Mouse (Mus musculus) MEL (cell line): ENCODE data around the gene Tnfsfm13. TPM values are rescaled to one million over a fixed set of nuclear protein-coding genes. Genes with fewer than 3 reads are reported as not detected.

Source experiments
- DNase-seq: peaks from one replicate; pipeline ENCODE4 v3.0.0; 2011; ENCODE audit warnings: low read depth, low spot score
- H3K27ac ChIP-seq: 2 replicates; pipeline ENCODE4 v1.5.1; 2012; ENCODE audit warnings: low read depth, mild to moderate bottlenecking, control low read depth, low read length, moderate library complexity; ENCODE audit not compliant: control insufficient read depth
- H3K27me3 ChIP-seq, 2 experiments: fragments of 150-350 bp in 1 of 2; sonication (generic) in 1 of 2; 2 replicates each; pipeline ENCODE4 v1.6.1; 2012; ENCODE audit warnings: low read length in 2 of 2, mild to moderate bottlenecking in 2 of 2, improper control_type of control experiment in 1 of 2, moderate library complexity in 1 of 2; ENCODE audit not compliant: insufficient read depth in 2 of 2, control insufficient read depth in 1 of 2
- H3K36me3 ChIP-seq, 2 experiments: 2 replicates each; pipeline ENCODE4 v1.6.1; 2012 to 2014; ENCODE audit warnings: low read length in 2 of 2, improper control_type of control experiment in 1 of 2, inconsistent platforms in 1 of 2, mild to moderate bottlenecking in 1 of 2; ENCODE audit not compliant: insufficient read depth in 2 of 2, control insufficient read depth in 1 of 2
- H3K4me1 ChIP-seq, 2 experiments: fragments of 150-350 bp in 1 of 2; sonication (generic) in 1 of 2; 2 replicates each; pipeline ENCODE4 v1.6.1; 2012; ENCODE audit warnings: low read length in 2 of 2, improper control_type of control experiment in 1 of 2, mild to moderate bottlenecking in 1 of 2; ENCODE audit not compliant: insufficient read depth in 2 of 2, control insufficient read depth in 1 of 2
- H3K4me3 ChIP-seq, 2 experiments: fragments of 150-350 bp in 1 of 2; sonication (generic) in 1 of 2; 2 replicates each; pipeline ENCODE4 v1.5.1; 2012; ENCODE audit warnings: low read depth in 2 of 2, low read length in 2 of 2, mild to moderate bottlenecking in 2 of 2, moderate library complexity in 2 of 2, control low read depth in 1 of 2, improper control_type of control experiment in 1 of 2; ENCODE audit not compliant: control insufficient read depth in 1 of 2, insufficient read depth in 1 of 2
- H3K79me2 ChIP-seq: 2 replicates; pipeline ENCODE4 v1.6.1; 2012; ENCODE audit warnings: mild to moderate bottlenecking, low read length, moderate library complexity; ENCODE audit not compliant: control insufficient read depth, poor library complexity, insufficient read depth
- H3K9ac ChIP-seq: 2 replicates; pipeline ENCODE4 v1.6.1; 2012; ENCODE audit warnings: low read depth, mild to moderate bottlenecking, control low read depth, low read length, moderate library complexity; ENCODE audit not compliant: control insufficient read depth, poor library complexity, severe bottlenecking
- H3K9me3 ChIP-seq: fragments of 150-350 bp; sonication (generic); replicated peaks from 2 replicates; pipeline ENCODE4 v1.6.1; 2012; ENCODE audit warnings: mild to moderate bottlenecking, low read length, improper control_type of control experiment, moderate library complexity; ENCODE audit not compliant: insufficient read depth
- CHD1 ChIP-seq: IDR thresholded peaks from 2 replicates; pipeline ENCODE4 v1.6.1; 2012; ENCODE audit warnings: low read depth, mild to moderate bottlenecking, inconsistent platforms, low read length, improper control_type of control experiment
- CTCF ChIP-seq, 3 experiments: IDR thresholded peaks in 2 of 3; conservative IDR thresholded peaks in 1 of 3; 2 replicates each; pipeline ENCODE4 v1.5.1; 2011 to 2012; ENCODE audit warnings: low read length in 3 of 3, low read depth in 2 of 3, mild to moderate bottlenecking in 2 of 3, improper control_type of control experiment in 1 of 3, inconsistent platforms in 1 of 3, mixed read lengths in 1 of 3, moderate library complexity in 1 of 3; ENCODE audit not compliant: control insufficient read depth in 1 of 3, insufficient read depth in 1 of 3, poor library complexity in 1 of 3, severe bottlenecking in 1 of 3
- E2F4 ChIP-seq: IDR thresholded peaks from 2 replicates; pipeline ENCODE4 v1.6.1; 2011; ENCODE audit warnings: low read depth, low read length, improper control_type of control experiment, borderline replicate concordance
- EP300 ChIP-seq, 2 experiments: IDR thresholded peaks; 2 replicates each; pipeline ENCODE4 v1.6.1; 2011; ENCODE audit warnings: improper control_type of control experiment in 2 of 2, low read length in 2 of 2, low read depth in 1 of 2, mild to moderate bottlenecking in 1 of 2
- GATA1 ChIP-seq: IDR thresholded peaks from 2 replicates; pipeline ENCODE4 v1.6.1; 2011; ENCODE audit warnings: low read depth, low read length, improper control_type of control experiment
- MAX ChIP-seq: IDR thresholded peaks from 2 replicates; pipeline ENCODE4 v1.6.1; 2011; ENCODE audit warnings: low read length, improper control_type of control experiment
- MAZ ChIP-seq: IDR thresholded peaks from 2 replicates; pipeline ENCODE4 v1.6.1; 2012; ENCODE audit warnings: low read depth, mild to moderate bottlenecking, inconsistent platforms, low read length, improper control_type of control experiment
- MXI1 ChIP-seq: IDR thresholded peaks from 2 replicates; pipeline ENCODE4 v1.6.1; 2011; ENCODE audit warnings: mild to moderate bottlenecking, low read depth, low read length, improper control_type of control experiment
- MYC ChIP-seq: IDR thresholded peaks from 2 replicates; pipeline ENCODE4 v1.6.1; 2011; ENCODE audit warnings: low read depth, mild to moderate bottlenecking, low read length, improper control_type of control experiment, moderate library complexity
- NRF1 ChIP-seq: IDR thresholded peaks from 2 replicates; pipeline ENCODE4 v1.6.1; 2014; ENCODE audit warnings: low read depth, mild to moderate bottlenecking, inconsistent platforms, low read length, improper control_type of control experiment, moderate library complexity; ENCODE audit not compliant: poor library complexity, insufficient read depth, severe bottlenecking
- POLR2A ChIP-seq, 2 experiments: IDR thresholded peaks; 2 replicates each; pipeline ENCODE4 v1.6.1; 2011 to 2012; ENCODE audit warnings: low read length in 2 of 2, mild to moderate bottlenecking in 2 of 2, control low read depth in 1 of 2, improper control_type of control experiment in 1 of 2, low read depth in 1 of 2, moderate library complexity in 1 of 2; ENCODE audit not compliant: control insufficient read depth in 1 of 2, insufficient read depth in 1 of 2, poor library complexity in 1 of 2
- POLR2AphosphoS2 ChIP-seq: IDR thresholded peaks from 2 replicates; pipeline ENCODE4 v1.6.1; 2011; ENCODE audit warnings: low read length, improper control_type of control experiment
- POLR2AphosphoS5 ChIP-seq: IDR thresholded peaks from 2 replicates; pipeline ENCODE4 v1.6.1; 2012; ENCODE audit warnings: low read depth, borderline replicate concordance, mild to moderate bottlenecking, inconsistent platforms, low read length, moderate library complexity, mixed read lengths
- RAD21 ChIP-seq: IDR thresholded peaks from 2 replicates; pipeline ENCODE4 v1.6.1; 2011; ENCODE audit warnings: mild to moderate bottlenecking, low read depth, low read length, improper control_type of control experiment
- RCOR1 ChIP-seq: IDR thresholded peaks from 2 replicates; pipeline ENCODE4 v1.6.1; 2012; ENCODE audit warnings: low read depth, mild to moderate bottlenecking, inconsistent platforms, low read length, improper control_type of control experiment
- SIN3A ChIP-seq: IDR thresholded peaks from 2 replicates; pipeline ENCODE4 v1.6.1; 2012; ENCODE audit warnings: low read length, improper control_type of control experiment, inconsistent platforms
- TBP ChIP-seq: IDR thresholded peaks from 2 replicates; pipeline ENCODE4 v1.8.0; 2011; ENCODE audit warnings: low read depth, low read length, improper control_type of control experiment
- UBTF ChIP-seq: IDR thresholded peaks from 2 replicates; pipeline ENCODE4 v1.6.1; 2012; ENCODE audit warnings: low read depth, mild to moderate bottlenecking, inconsistent platforms, low read length, improper control_type of control experiment, moderate library complexity, borderline replicate concordance; ENCODE audit not compliant: insufficient read depth
- USF1 ChIP-seq: IDR thresholded peaks from 2 replicates; pipeline ENCODE4 v1.6.1; 2014; ENCODE audit warnings: low read depth, mild to moderate bottlenecking, inconsistent platforms, low read length, improper control_type of control experiment, moderate library complexity
- USF2 ChIP-seq, 2 experiments: IDR thresholded peaks; 2 replicates each; pipeline ENCODE4 v1.6.1; 2011 to 2012; ENCODE audit warnings: improper control_type of control experiment in 2 of 2, low read length in 2 of 2, borderline replicate concordance in 1 of 2, inconsistent platforms in 1 of 2, low read depth in 1 of 2, mild to moderate bottlenecking in 1 of 2; ENCODE audit not compliant: insufficient read depth in 1 of 2
- ZKSCAN1 ChIP-seq: IDR thresholded peaks from 2 replicates; pipeline ENCODE4 v1.6.1; 2012; ENCODE audit warnings: low read depth, mild to moderate bottlenecking, inconsistent platforms, low read length, improper control_type of control experiment, moderate library complexity
- ZMIZ1 ChIP-seq: IDR thresholded peaks from 2 replicates; pipeline ENCODE4 v1.6.1; 2012; ENCODE audit warnings: low read depth, mild to moderate bottlenecking, inconsistent platforms, low read length, improper control_type of control experiment, moderate library complexity
- polyA plus RNA-seq, 2 experiments: library from polyadenylated mRNA; stranded (reverse) in 1 of 2; unstranded in 1 of 2; fragments of >175 nt in 1 of 2; fragments of >200 nt in 1 of 2; gene quantifications; 2 replicates each; pipeline versions ENCODE4 v1.2.1 to v1.2.4; 2012; ENCODE audit warnings: low replicate concordance in 2 of 2, low read depth in 1 of 2; ENCODE audit not compliant: insufficient read length in 2 of 2, insufficient read depth in 1 of 2, missing spikeins in 1 of 2
- total RNA-seq: library from RNA; depleted of rRNA; stranded (reverse); fragments of 300-350 nt; gene quantifications from 2 replicates; pipeline ENCODE4 v1.2.3, GENCODE M21; 2012

Tnfsfm13 gene
- total and polyA plus RNA-seq, 3 experiments, result not detected

DNA sequence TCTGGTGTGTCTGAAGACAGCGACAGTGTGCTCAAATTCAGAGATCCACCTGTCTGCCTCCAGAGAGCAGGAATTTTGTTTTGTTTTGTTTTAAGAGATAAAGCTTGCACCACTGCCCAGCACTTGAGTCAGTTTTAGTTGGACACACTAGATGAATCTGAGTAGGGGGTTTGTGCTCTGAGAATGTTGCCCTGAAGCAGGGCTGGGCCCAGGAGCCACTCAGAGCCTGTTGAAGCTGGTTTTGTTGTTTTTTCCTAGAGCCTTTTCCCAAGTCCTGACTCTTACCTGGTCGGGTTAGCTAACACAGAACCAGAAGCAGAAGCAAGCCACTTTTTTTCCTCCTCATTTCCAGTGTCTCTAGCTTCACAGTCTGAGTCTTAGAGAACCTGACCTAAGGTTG is 15.2 kb upstream of the Tnfsfm13 start:
- Histone ChIP-seq H3K79me2 (no peaks in the 10 kb centered on the region), H3K27ac (no peak overlapping the region), H3K27me3 (no peaks in the 10 kb centered on the region), H3K4me3 (no peak overlapping the region), H3K9ac (no peak overlapping the region), H3K36me3 (peaks cover 0 to 3% of the 10 kb centered on the region in 2 experiments; a peak in 1 of 4 replicates), H3K4me1 (peaks cover 0 to 4% of the 10 kb centered on the region in 2 experiments; a peak in 1 of 4 replicates), H3K9me3 (no peaks in the 10 kb centered on the region)
- no peak for DNase-seq
- TF ChIP-seq MAX, result no peak
- no peak for TF ChIP-seq CHD1
- TF ChIP-seq NRF1, result no peak
- no peak for TF ChIP-seq TBP
- TF ChIP-seq GATA1, result no peak
- TF ChIP-seq USF1, result no peak
- no peak for TF ChIP-seq MXI1

DNA sequence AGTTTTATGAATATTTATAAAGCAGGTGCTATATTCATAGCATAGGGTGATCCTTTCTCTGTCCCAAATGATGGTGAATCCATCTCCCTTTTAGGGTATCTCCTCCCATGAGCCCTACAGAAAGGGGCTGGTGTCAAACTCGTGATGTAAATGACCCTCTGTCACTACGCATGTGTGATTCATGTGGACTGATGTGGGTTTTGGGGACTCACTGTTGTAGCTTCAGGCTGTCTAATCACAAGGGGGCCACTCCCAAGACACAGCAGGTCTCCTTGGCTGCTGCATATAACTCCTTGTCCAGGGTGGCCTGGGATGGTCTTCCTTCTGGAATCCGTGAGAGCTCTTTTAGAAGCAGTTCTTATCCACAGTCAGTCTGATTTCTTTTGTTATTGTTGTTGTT is 14.6 kb upstream of the Tnfsfm13 start:
- Histone ChIP-seq H3K27me3 (no peaks in the 10 kb centered on the region), H3K9me3 (no peaks in the 10 kb centered on the region), H3K9ac (no peak overlapping the region), H3K79me2 (no peaks in the 10 kb centered on the region), H3K4me1 (no peaks in the 10 kb centered on the region), H3K27ac (no peak overlapping the region), H3K36me3 (no peaks in the 10 kb centered on the region), H3K4me3 (no peak overlapping the region)
- TF ChIP-seq POLR2AphosphoS5, result no peak
- no peak for TF ChIP-seq SIN3A
- no peak for TF ChIP-seq MYC
- TF ChIP-seq MAZ, result no peak
- no peak for TF ChIP-seq POLR2AphosphoS2
- TF ChIP-seq MXI1, result no peak
- TF ChIP-seq RAD21, result no peak
- no peak for TF ChIP-seq GATA1
- TF ChIP-seq USF2 (IDR thresholded peaks at IDR 0.05; ENCODE audit: borderline replicate concordance in 1 of 2, insufficient read depth in 1 of 2, low read depth in 1 of 2, low read length in 2 of 2), result no peak
- TF ChIP-seq CHD1, result no peak
- no peak for TF ChIP-seq ZMIZ1
- TF ChIP-seq CTCF (IDR thresholded peaks at IDR 0.05 in 2 of 3, conservative IDR thresholded peaks at IDR 0.05 in 1 of 3; ENCODE audit: control insufficient read depth in 1 of 3, insufficient read depth in 1 of 3, low read depth in 2 of 3, low read length in 3 of 3, poor library complexity in 1 of 3, severe bottlenecking in 1 of 3), result no peak
- TF ChIP-seq ZKSCAN1, result no peak
- TF ChIP-seq RCOR1, result no peak
- no peak for TF ChIP-seq UBTF
- TF ChIP-seq EP300 (IDR thresholded peaks at IDR 0.05; ENCODE audit: low read depth in 1 of 2, low read length in 2 of 2), result no peak
- no peak for TF ChIP-seq TBP
- no peak for TF ChIP-seq POLR2A (IDR thresholded peaks at IDR 0.05; ENCODE audit: control insufficient read depth in 1 of 2, insufficient read depth in 1 of 2, low read depth in 1 of 2, low read length in 2 of 2, poor library complexity in 1 of 2)
- no peak for TF ChIP-seq E2F4
- no peak for DNase-seq
